Mouse (Mus musculus): Measurements from ENCODE around the gene Agk.

DNA sequence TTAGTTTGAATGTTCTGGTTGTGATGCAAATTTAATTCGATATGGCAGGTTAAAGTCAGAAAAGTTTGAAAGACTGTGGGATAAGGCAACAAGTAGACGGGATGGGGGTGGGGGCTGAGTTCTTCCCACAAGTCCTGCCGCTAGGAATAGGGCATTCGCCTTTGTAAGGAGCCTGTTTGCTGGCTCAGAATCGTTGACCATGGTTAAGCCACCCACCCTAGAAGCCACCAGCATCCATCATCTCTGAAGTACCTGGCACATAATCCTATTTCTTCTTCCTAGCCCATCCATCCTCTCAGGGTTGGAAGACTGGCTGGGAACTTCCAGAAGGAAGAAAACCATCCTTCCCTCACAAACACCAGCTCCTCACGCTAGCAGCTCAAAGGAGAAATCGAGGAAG is 109.7 kb downstream of the Agk start:
- TF ChIP-seq CTCF (IDR thresholded peaks at IDR 0.05): no peak
- no peak for TF ChIP-seq EP300 (IDR thresholded peaks at IDR 0.05)

Measured in lung, postnatal 0 days (tissue).